ENCODE assay signal across 19 mouse cellular contexts in genomic region chr11:95034902-95035301, GRCm38 (mm10). TPM values are rescaled to one million over a fixed set of nuclear protein-coding genes. Genes with fewer than 3 reads are reported as not detected.
DNase-seq lines count a peak whose midpoint lies in the region; ATAC-seq and TF ChIP-seq lines count a peak whose summit lies in the region.
"Had no signal": no experiment of that assay in that cellular context is flagged by ENCODE, and none has a peak within 500 bp of the region (broad histone marks: within the 10 kb centered on the region; RNA-seq: fewer than 3 reads in every experiment).

No protein-coding gene starts in this region.

- no peak for DNase-seq in frontal cortex, postnatal 14 days (ENCODE audit: low spot score in 2 of 2)
- no peak for DNase-seq in lung, postnatal 25 days (ENCODE audit: low spot score)
- DNase-seq in left cerebral cortex, postnatal 25 days (ENCODE audit: low spot score in 2 of 2) = peak; percentile 49 to 81
- no peak for DNase-seq in adrenal gland, adult 2 months
- DNase-seq: adrenal gland, postnatal 36 days; B cell, adult 2 months; heart, adult 18-20 months; kidney, adult 8-10 months; midbrain, embryonic 14.5 days had no signal

- no peak overlapping the region for H3K4me2 ChIP-seq in lung, embryonic 15.5 days
- H3K4me2 ChIP-seq: forebrain, embryonic 15.5 days; liver, embryonic 15.5 days had no signal

- H3K4me3 ChIP-seq in lung, embryonic 15.5 days = no peak overlapping the region
- H3K4me3 ChIP-seq in E14TG2a.4 (replicated peaks; ENCODE audit: low read length) = peak overlapping the region; percentile 29; the same call in 1 of the 2 replicates
- H3K4me3 ChIP-seq: embryonic facial prominence, embryonic 10.5 days; forebrain, embryonic 15.5 days; liver, embryonic 15.5 days had no signal

- no peak for TF ChIP-seq CTCF in E14TG2a.4 (conservative IDR thresholded peaks at IDR 0.05; ENCODE audit: low read length)

- no peaks in the 10 kb centered on the region for H3K9me3 ChIP-seq in lung, embryonic 15.5 days
- H3K9me3 ChIP-seq in E14TG2a.4 (ENCODE audit: low read length) = no peaks in the 10 kb centered on the region
- H3K9me3 ChIP-seq: embryonic facial prominence, embryonic 10.5 days; forebrain, embryonic 15.5 days; liver, embryonic 15.5 days had no signal

- H3K4me1 ChIP-seq in lung, embryonic 15.5 days = peaks cover 23% of the 10 kb centered on the region
- peaks cover 48% of the 10 kb centered on the region for H3K4me1 ChIP-seq in E14TG2a.4 (replicated peaks; ENCODE audit: low read depth, low read length)

- intact Hi-C loops in left cerebral cortex, postnatal 25 days (cut with DNase I) = loop anchor here (5.0 kb wide), 1 partner anchor 43 kb away; the partner anchor contains the start of gene Ppp1r9b

- H3K27ac ChIP-seq in lung, embryonic 15.5 days = 0 out of 2 replicates have a peak overlapping the region, but pooled peaks have one; percentile 2
- H3K27ac ChIP-seq: embryonic facial prominence, embryonic 10.5 days; forebrain, embryonic 15.5 days; liver, embryonic 15.5 days; macrophage had no signal

- 59% methylated on average over 10 of the region's 10 CpGs for WGBS in lung, embryonic 15.5 days

- no peak overlapping the region for H3K9ac ChIP-seq in lung, embryonic 15.5 days
- H3K9ac ChIP-seq: forebrain, embryonic 15.5 days; liver, embryonic 15.5 days had no signal

- ATAC-seq in frontal cortex, adult (ENCODE audit: low TSS enrichment) = peak; percentile 68
- no peak for ATAC-seq in lung, embryonic 15.5 days (ENCODE audit: borderline replicate concordance, extremely low read depth, low FRiP score, low TSS enrichment)
- ATAC-seq: activated CD4-positive, CD25-positive, alpha-beta regulatory T cell, adult 4 months; forebrain, embryonic 15.5 days; inflammation-experienced regulatory T-cells, adult 6 months; Patski had no signal

- H3K27me3 ChIP-seq in lung, embryonic 15.5 days = no peaks in the 10 kb centered on the region
- H3K27me3 ChIP-seq in E14TG2a.4 (ENCODE audit: insufficient read depth, low read length) = peaks cover 7% of the 10 kb centered on the region
- H3K27me3 ChIP-seq: forebrain, embryonic 15.5 days; Patski had no signal

- H3K36me3 ChIP-seq in lung, embryonic 15.5 days = peaks cover 3% of the 10 kb centered on the region; the same call in 1 of the 2 replicates
- H3K36me3 ChIP-seq in E14TG2a.4 (ENCODE audit: insufficient read depth, low read length) = 0 out of 2 replicates have a peak, but pooled peaks cover 4% of the 10 kb centered on the region
- H3K36me3 ChIP-seq: embryonic facial prominence, embryonic 10.5 days; forebrain, embryonic 15.5 days; liver, embryonic 15.5 days had no signal

RNA-seq across cellular contexts. Expression of gene Pdk2, which starts 6.3 kb away (rescaled TPM):
- polyA plus RNA-seq in lung, embryonic 15.5 days (2015; fragmentation: Nextera tagmentation; extraction: Ambion mirVana) = 27.8 and 30.9 TPM in 2 replicates
- 10 to 100 TPM; 87.3 to 88.7 TPM for total RNA-seq in left cerebral cortex, postnatal 25 days (2021)
- total RNA-seq in adrenal gland, adult 2 months (2021) = 100 to 1,000 TPM in 1 of 2 experiments, 10 to 100 TPM in 1; 92.9 to 112 TPM
- polyA plus RNA-seq in adrenal gland, adult 2 months (2012; rRNA removed) = 114 and 118 TPM in 2 replicates

RNA-seq across cellular contexts. Expression of gene Samd14, which starts 25.2 kb away (rescaled TPM):
- 17.1 and 17.4 TPM in 2 replicates for polyA plus RNA-seq in lung, embryonic 15.5 days (2015; fragmentation: Nextera tagmentation; extraction: Ambion mirVana)
- total RNA-seq in left cerebral cortex, postnatal 25 days (2021) = 10 to 100 TPM; 30.8 to 31.1 TPM
- 1 to 10 TPM; 2.5 to 4.5 TPM for total RNA-seq in adrenal gland, adult 2 months (2021)
- polyA plus RNA-seq in adrenal gland, adult 2 months (2012; rRNA removed) = 12.9 and 13.5 TPM in 2 replicates

RNA-seq across cellular contexts. Expression of gene Itga3, which starts 41.7 kb away (rescaled TPM):
- polyA plus RNA-seq in lung, embryonic 15.5 days (2015; fragmentation: Nextera tagmentation; extraction: Ambion mirVana) = 27.0 and 27.3 TPM in 2 replicates
- total RNA-seq in left cerebral cortex, postnatal 25 days (2021) = 10 to 100 TPM; 13.8 to 14.5 TPM
- total RNA-seq in adrenal gland, adult 2 months (2021) = 10 to 100 TPM; 37.8 to 54.0 TPM
- polyA plus RNA-seq in adrenal gland, adult 2 months (2012; rRNA removed) = 47.2 and 49.0 TPM in 2 replicates

RNA-seq across cellular contexts. Expression of gene Ppp1r9b, which starts 44.1 kb away (rescaled TPM):
- polyA plus RNA-seq in lung, embryonic 15.5 days (2015; fragmentation: Nextera tagmentation; extraction: Ambion mirVana) = 8.8 and 9.3 TPM in 2 replicates
- total RNA-seq in left cerebral cortex, postnatal 25 days (2021) = 100 to 1,000 TPM; 675 to 703 TPM
- 100 to 1,000 TPM; 101 to 148 TPM for total RNA-seq in adrenal gland, adult 2 months (2021)
- 61.6 and 64.6 TPM in 2 replicates for polyA plus RNA-seq in adrenal gland, adult 2 months (2012; rRNA removed)

RNA-seq across cellular contexts. Expression of gene Sgca, which starts 58.8 kb away (rescaled TPM):
- polyA plus RNA-seq in lung, embryonic 15.5 days (2015; fragmentation: Nextera tagmentation; extraction: Ambion mirVana) = 0.69 and 0.96 TPM in 2 replicates
- under 1 TPM in 1 of 2 experiments, not detected in 1; 0.46 TPM for total RNA-seq in left cerebral cortex, postnatal 25 days (2021)
- not detected for total RNA-seq in adrenal gland, adult 2 months (2021)
- 0.79 and 0.95 TPM in 2 replicates for polyA plus RNA-seq in adrenal gland, adult 2 months (2012; rRNA removed)
- total RNA-seq: adrenal gland, postnatal 36 days had no signal
- polyA plus RNA-seq: forebrain, embryonic 15.5 days; inflammation-experienced regulatory T-cells, adult 6 months; macrophage; midbrain, embryonic 14.5 days had no signal

Comparison
In these comparisons a context has a peak if more than half of its experiments do, and no peak if none do; other contexts are left out.
1. DNase-seq: peak in left cerebral cortex, postnatal 25 days (2 of 2); none in frontal cortex, postnatal 14 days (0 of 2), lung, postnatal 25 days (single experiment) and adrenal gland, adult 2 months (single experiment).
2. RNA of gene Samd14, which starts 25.2 kb away (total RNA-seq): 30.8 to 31.1 TPM in left cerebral cortex, postnatal 25 days; 2.5 to 4.5 TPM in adrenal gland, adult 2 months; every median in the first group is over 4 times any median in the second.